Mouse (Mus musculus): ENCODE results near the gene Lsm10.

Gene Lsm10

GRCm38 (mm10) chr4:126097711-126098253 lies 1.4 kb downstream of the Lsm10 start:
- no peak for DNase-seq

- DNase-seq = no peak
These were observed 2.9 kb downstream of the Lsm10 start for GRCm38 (mm10) chr4:126099365-126099764.

- no peak for DNase-seq
These were observed 4.3 kb downstream of the Lsm10 start for GRCm38 (mm10) chr4:126100764-126101163.

- peak; percentile 45 to 57 for DNase-seq
These were observed 5.8 kb downstream of the Lsm10 start for GRCm38 (mm10) chr4:126102061-126102841.

GRCm38 (mm10) chr4:126103057-126103581 lies 6.7 kb downstream of the Lsm10 start:
- peak; percentile 77 to 87 for DNase-seq

GRCm38 (mm10) chr4:126103590-126104068 lies 7.2 kb downstream of the Lsm10 start, which contains the start of gene Stk40:
Gene Stk40 (plus strand): TSS chr4:126103957.
- DNase-seq = peak; percentile 98

- DNase-seq = peak; percentile 57 to 76
These were observed 8.0 kb downstream of the Lsm10 start for GRCm38 (mm10) chr4:126104261-126105075.

- no peak for DNase-seq
These were observed 8.8 kb downstream of the Lsm10 start for GRCm38 (mm10) chr4:126105131-126105783.

- DNase-seq = peak; percentile 59 to 77
These were observed 11.8 kb downstream of the Lsm10 start for GRCm38 (mm10) chr4:126108061-126108740.

- DNase-seq = no peak
These were observed 13.4 kb downstream of the Lsm10 start for GRCm38 (mm10) chr4:126109613-126110373.

GRCm38 (mm10) chr4:126110374-126111152 lies 14.1 kb downstream of the Lsm10 start:
- DNase-seq = peak; percentile 79 to 87

GRCm38 (mm10) chr4:126111153-126111549 lies 14.7 kb downstream of the Lsm10 start:
- peak; percentile 54 to 68 for DNase-seq

GRCm38 (mm10) chr4:126113243-126113642 lies 16.8 kb downstream of the Lsm10 start:
- DNase-seq = no peak

- peak; percentile 77 to 80 for DNase-seq
These were observed 17.5 kb downstream of the Lsm10 start for GRCm38 (mm10) chr4:126113943-126114342.

- no peak for DNase-seq
These were observed 19.0 kb downstream of the Lsm10 start for GRCm38 (mm10) chr4:126115411-126115810.

GRCm38 (mm10) chr4:126115871-126116521 lies 19.6 kb downstream of the Lsm10 start:
- no peak for DNase-seq

- DNase-seq = no peak
These were observed 20.7 kb downstream of the Lsm10 start for GRCm38 (mm10) chr4:126117116-126117515.

- no peak for DNase-seq
These were observed 22.2 kb downstream of the Lsm10 start for GRCm38 (mm10) chr4:126118651-126119050.

- DNase-seq = no peak
These were observed 22.6 kb downstream of the Lsm10 start for GRCm38 (mm10) chr4:126119051-126119450.

- no peak for DNase-seq
These were observed 23.6 kb downstream of the Lsm10 start for GRCm38 (mm10) chr4:126120052-126120451.

Data from kidney, postnatal 4 days (tissue).